Mouse (Mus musculus): ENCODE results near the gene Slc4a1ap. TPM values are rescaled to one million over a fixed set of nuclear protein-coding genes. Genes with fewer than 3 reads are reported as not detected.

Slc4a1ap gene
- 32.3 and 35.5 TPM in 2 replicates for polyA plus RNA-seq (2014; fragmentation: Nextera tagmentation; extraction: Ambion mirVana)

DNA sequence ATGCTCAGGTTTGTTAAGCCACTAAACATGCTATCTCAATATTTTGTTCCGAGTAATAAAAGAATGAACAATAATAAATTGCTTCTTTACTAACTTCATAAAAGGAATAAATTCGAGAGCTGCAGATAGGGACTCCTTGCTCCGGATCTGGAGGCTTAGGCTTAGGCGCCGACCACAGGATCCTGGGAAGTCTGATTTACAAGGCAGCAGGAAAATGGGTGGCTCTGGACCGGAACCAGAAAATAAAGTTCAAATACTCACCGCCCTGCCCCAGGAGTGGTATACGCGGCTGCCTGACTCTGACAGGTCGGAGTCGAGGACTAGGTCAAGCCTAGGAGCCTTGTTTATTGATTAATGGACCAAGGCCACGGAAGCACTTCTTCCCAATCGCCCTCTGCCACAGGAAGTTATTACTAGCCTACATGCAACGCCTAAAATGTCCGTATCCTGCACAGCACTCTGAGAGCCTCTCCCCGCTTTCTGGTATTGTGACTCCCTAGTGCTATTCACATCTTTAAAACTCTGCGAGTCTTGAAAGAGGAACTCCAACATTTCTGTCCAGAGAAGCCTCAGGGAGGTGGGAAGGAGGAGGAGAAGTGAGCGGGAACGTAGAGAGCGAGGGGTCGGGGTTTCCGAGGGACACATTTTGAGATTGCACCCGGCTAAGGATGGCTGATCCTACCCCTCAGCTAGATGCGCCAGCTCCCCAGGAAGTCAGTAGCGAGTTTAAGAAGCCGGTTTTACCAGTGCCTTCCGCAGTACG, at the start of gene Slc4a1ap:
Gene Slc4a1ap (plus strand): TSS at position 642 of the 763 bp plus-strand sequence.
- no peak within 1 kb of the TSS; the same call in 1 of the 2 replicates for H3K27ac ChIP-seq (replicated peaks; ENCODE audit: low read depth, low read length)

DNA sequence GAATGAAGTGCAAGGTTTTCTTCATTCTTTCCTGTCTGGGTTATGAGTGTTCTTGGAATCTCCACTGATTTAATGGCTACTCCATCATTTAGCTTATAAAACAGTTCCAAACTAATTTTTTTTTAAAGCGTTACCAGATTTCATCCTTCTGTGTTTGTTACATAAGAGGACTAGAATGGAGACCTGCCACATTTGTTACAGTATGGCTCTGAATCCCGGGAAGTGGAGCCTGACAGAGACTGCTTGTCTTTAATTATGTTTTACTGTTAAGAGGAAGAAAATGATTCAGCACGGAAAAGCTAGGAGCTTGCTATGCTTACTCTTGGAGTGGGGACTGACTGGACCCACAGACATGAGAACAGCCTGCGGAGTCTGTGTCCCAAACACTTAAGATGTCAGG, 46.3 kb upstream of the Slc4a1ap start:
- DNase-seq (ENCODE audit: low spot score) (no peak), ATAC-seq (ENCODE audit: insufficient number of reproducible peaks, low FRiP score, low TSS enrichment, low read depth) (no peak)
- Histone ChIP-seq H3K27me3 (ENCODE audit: control insufficient read depth, insufficient read depth, low read length) (no peaks in the 10 kb centered on the region), H3K4me1 (ENCODE audit: control insufficient read depth, insufficient read depth, low read length) (no peaks in the 10 kb centered on the region), H3K4me2 (ENCODE audit: low read depth, severe bottlenecking) (no peak overlapping the region), H3K9me3 (ENCODE audit: control insufficient read depth, low read length) (no peaks in the 10 kb centered on the region), H3K4me3 (ENCODE audit: low read depth, low read length) (no peak overlapping the region), H3K27ac (replicated peaks; ENCODE audit: low read depth, low read length) (no peak overlapping the region), H3K36me3 (ENCODE audit: control insufficient read depth, insufficient read depth, low read length) (peaks cover 24% of the 10 kb centered on the region), H3K9ac (ENCODE audit: low read length) (no peak overlapping the region)
- 91% methylated on average over 4 of the region's 4 CpGs for WGBS

More for the DNA sequence above, at the start of gene Slc4a1ap:
- ATAC-seq (ENCODE audit: insufficient number of reproducible peaks, low FRiP score, low TSS enrichment, low read depth), result peak; percentile 72
- H3K4me2 ChIP-seq (ENCODE audit: low read depth, severe bottlenecking), result peak within 1 kb of the TSS; percentile 97
- peaks cover 6% of the 10 kb centered on the region; the same call in 1 of the 2 replicates for H3K4me1 ChIP-seq (ENCODE audit: control insufficient read depth, insufficient read depth, low read length)
- H3K27me3 ChIP-seq (ENCODE audit: control insufficient read depth, insufficient read depth, low read length), result no peaks in the 10 kb centered on the region
- H3K9ac ChIP-seq (ENCODE audit: low read length), result peak within 1 kb of the TSS; percentile 90
- H3K4me3 ChIP-seq (ENCODE audit: low read depth, low read length), result peak within 1 kb of the TSS; percentile 98
- H3K9me3 ChIP-seq (ENCODE audit: control insufficient read depth, low read length), result no peaks in the 10 kb centered on the region
- peak; percentile 85 for DNase-seq (ENCODE audit: low spot score)
- H3K36me3 ChIP-seq (ENCODE audit: control insufficient read depth, insufficient read depth, low read length), result peaks cover 4% of the 10 kb centered on the region; the same call in 1 of the 2 replicates
- under 1% methylated on average over 28 of the region's 28 CpGs for WGBS

DNA sequence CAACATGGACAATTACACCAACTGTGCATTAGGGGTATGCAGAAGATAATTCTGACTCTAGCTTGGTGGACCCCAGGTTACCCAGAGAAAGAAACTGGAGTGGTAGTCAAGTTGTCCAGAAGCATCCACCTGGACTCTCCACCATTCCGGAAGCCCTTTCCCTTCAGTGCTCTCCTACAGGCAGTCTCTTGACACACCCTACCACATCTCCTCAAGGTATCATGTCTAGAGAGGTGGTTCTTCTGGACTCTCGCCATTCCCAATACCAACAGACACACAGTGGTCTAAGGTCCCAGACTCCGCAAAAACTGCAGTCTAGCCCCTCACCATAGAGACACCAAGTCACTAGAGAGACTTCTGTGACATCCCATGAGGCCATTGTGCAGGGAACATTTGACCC, 41.4 kb upstream of the Slc4a1ap start, which contains the start of gene 4930548H24Rik:
Gene 4930548H24Rik (plus strand): TSS at position 301 of the 400 bp plus-strand sequence.
- Histone ChIP-seq H3K4me3 (ENCODE audit: low read depth, low read length) (no peak within 1 kb of the TSS), H3K9me3 (ENCODE audit: control insufficient read depth, low read length) (no peaks in the 10 kb centered on the region), H3K4me1 (ENCODE audit: control insufficient read depth, insufficient read depth, low read length) (no peaks in the 10 kb centered on the region), H3K27ac (replicated peaks; ENCODE audit: low read depth, low read length) (no peak within 1 kb of the TSS), H3K4me2 (ENCODE audit: low read depth, severe bottlenecking) (no peak within 1 kb of the TSS), H3K36me3 (ENCODE audit: control insufficient read depth, insufficient read depth, low read length) (peaks cover 6% of the 10 kb centered on the region; the same call in 1 of the 2 replicates), H3K9ac (ENCODE audit: low read length) (no peak within 1 kb of the TSS), H3K27me3 (ENCODE audit: control insufficient read depth, insufficient read depth, low read length) (no peaks in the 10 kb centered on the region)
- WGBS, result 98% methylated on average over 3 of the region's 3 CpGs
- DNase-seq (ENCODE audit: low spot score) (no peak), ATAC-seq (ENCODE audit: insufficient number of reproducible peaks, low FRiP score, low TSS enrichment, low read depth) (no peak)

DNA sequence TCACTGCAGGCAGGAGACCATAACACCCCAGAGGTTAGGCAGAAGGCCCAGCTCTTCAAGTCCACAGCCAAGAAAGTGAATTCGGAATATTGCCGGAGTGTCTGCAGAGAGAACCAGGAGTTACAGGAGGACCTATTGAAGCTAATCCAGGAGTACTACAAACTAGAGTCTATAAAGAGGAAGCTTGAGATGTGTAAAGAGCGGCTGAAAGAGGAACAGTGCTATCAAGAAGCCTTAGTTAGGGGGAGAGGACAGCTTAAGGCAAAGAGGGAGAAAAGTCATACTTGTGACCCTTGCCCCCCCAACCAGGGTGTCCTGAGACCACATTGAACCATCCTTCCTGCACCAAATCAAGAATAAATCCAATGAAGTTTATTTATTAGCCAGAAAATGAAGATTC, 38.9 kb upstream of the Slc4a1ap start:
- Histone ChIP-seq H3K4me2 (ENCODE audit: low read depth, severe bottlenecking) (no peak overlapping the region), H3K4me3 (ENCODE audit: low read depth, low read length) (no peak overlapping the region), H3K9ac (ENCODE audit: low read length) (no peak overlapping the region), H3K36me3 (ENCODE audit: control insufficient read depth, insufficient read depth, low read length) (no peaks in the 10 kb centered on the region), H3K4me1 (ENCODE audit: control insufficient read depth, insufficient read depth, low read length) (no peaks in the 10 kb centered on the region), H3K27ac (replicated peaks; ENCODE audit: low read depth, low read length) (no peak overlapping the region), H3K9me3 (ENCODE audit: control insufficient read depth, low read length) (no peaks in the 10 kb centered on the region), H3K27me3 (ENCODE audit: control insufficient read depth, insufficient read depth, low read length) (no peaks in the 10 kb centered on the region)
- ATAC-seq (ENCODE audit: insufficient number of reproducible peaks, low FRiP score, low TSS enrichment, low read depth) (no peak), DNase-seq (ENCODE audit: low spot score) (no peak)
- 100% methylated on average over 3 of the region's 3 CpGs for WGBS

DNA sequence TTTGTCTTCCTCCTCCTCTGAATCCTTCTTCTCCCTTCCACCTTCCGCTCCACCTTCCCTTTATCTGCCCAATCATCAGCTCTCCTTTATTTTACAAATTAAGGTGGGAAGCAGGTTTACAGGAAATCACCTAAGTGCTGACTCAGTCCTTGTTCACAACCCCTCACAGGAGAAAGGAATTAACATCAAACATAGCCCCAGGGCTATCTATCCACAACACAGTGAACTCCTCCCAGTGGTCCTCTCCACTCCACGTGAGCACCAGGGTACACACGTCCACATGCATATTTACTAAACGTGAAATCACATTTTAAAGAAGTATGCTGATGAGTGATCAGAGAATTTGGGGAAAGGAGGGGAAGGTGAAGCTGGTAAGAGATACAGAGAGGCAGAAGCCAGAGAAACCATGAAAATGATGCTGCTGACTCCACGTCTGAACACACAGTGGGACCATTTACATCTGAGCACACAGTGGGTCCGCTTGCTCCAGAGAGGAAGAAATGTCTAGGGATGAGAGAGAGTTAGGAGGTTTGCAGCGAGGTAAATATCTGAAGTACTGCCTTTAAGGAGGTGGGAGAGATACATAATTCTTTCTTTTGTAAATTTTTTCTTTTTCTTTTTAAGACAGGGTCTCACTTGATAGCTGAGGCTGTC, 37.6 kb upstream of the Slc4a1ap start:
- 71% methylated on average over 7 of the region's 7 CpGs for WGBS
- Histone ChIP-seq H3K4me3 (ENCODE audit: low read depth, low read length) (no peak overlapping the region), H3K4me2 (ENCODE audit: low read depth, severe bottlenecking) (no peak overlapping the region), H3K9ac (ENCODE audit: low read length) (no peak overlapping the region), H3K36me3 (ENCODE audit: control insufficient read depth, insufficient read depth, low read length) (no peaks in the 10 kb centered on the region), H3K4me1 (ENCODE audit: control insufficient read depth, insufficient read depth, low read length) (no peaks in the 10 kb centered on the region), H3K27ac (replicated peaks; ENCODE audit: low read depth, low read length) (no peak overlapping the region), H3K27me3 (ENCODE audit: control insufficient read depth, insufficient read depth, low read length) (no peaks in the 10 kb centered on the region), H3K9me3 (ENCODE audit: control insufficient read depth, low read length) (no peaks in the 10 kb centered on the region)
- DNase-seq (ENCODE audit: low spot score), result no peak
- no peak for ATAC-seq (ENCODE audit: insufficient number of reproducible peaks, low FRiP score, low TSS enrichment, low read depth)

DNA sequence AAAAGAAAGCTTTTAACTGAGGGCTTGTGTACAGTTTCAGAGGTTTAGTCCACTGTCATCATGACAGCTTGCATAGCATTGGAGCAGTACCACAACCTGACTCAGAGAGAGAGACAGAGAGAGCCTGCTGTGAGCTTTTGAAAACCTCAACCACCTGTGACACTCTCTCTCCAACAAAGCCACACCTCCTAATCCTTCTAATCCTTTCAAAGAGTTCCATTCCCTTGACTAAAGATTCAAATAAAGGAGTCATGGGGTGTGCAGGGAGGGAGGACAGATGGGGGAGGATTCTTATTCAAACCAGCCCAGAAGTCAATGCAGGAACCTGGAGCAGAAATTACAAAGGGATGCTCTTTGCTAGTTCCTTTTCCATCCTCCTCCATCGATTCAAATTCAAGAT, 34.8 kb upstream of the Slc4a1ap start:
- WGBS, result 61% methylated on average over 1 of the region's 1 CpGs
- Histone ChIP-seq H3K36me3 (ENCODE audit: control insufficient read depth, insufficient read depth, low read length) (peaks cover 4% of the 10 kb centered on the region; the same call in 1 of the 2 replicates), H3K4me2 (ENCODE audit: low read depth, severe bottlenecking) (no peak overlapping the region), H3K4me1 (ENCODE audit: control insufficient read depth, insufficient read depth, low read length) (no peaks in the 10 kb centered on the region), H3K9me3 (ENCODE audit: control insufficient read depth, low read length) (no peaks in the 10 kb centered on the region), H3K27ac (replicated peaks; ENCODE audit: low read depth, low read length) (no peak overlapping the region), H3K4me3 (ENCODE audit: low read depth, low read length) (no peak overlapping the region), H3K27me3 (ENCODE audit: control insufficient read depth, insufficient read depth, low read length) (no peaks in the 10 kb centered on the region), H3K9ac (ENCODE audit: low read length) (no peak overlapping the region)
- no peak for ATAC-seq (ENCODE audit: insufficient number of reproducible peaks, low FRiP score, low TSS enrichment, low read depth)
- DNase-seq (ENCODE audit: low spot score), result no peak

DNA sequence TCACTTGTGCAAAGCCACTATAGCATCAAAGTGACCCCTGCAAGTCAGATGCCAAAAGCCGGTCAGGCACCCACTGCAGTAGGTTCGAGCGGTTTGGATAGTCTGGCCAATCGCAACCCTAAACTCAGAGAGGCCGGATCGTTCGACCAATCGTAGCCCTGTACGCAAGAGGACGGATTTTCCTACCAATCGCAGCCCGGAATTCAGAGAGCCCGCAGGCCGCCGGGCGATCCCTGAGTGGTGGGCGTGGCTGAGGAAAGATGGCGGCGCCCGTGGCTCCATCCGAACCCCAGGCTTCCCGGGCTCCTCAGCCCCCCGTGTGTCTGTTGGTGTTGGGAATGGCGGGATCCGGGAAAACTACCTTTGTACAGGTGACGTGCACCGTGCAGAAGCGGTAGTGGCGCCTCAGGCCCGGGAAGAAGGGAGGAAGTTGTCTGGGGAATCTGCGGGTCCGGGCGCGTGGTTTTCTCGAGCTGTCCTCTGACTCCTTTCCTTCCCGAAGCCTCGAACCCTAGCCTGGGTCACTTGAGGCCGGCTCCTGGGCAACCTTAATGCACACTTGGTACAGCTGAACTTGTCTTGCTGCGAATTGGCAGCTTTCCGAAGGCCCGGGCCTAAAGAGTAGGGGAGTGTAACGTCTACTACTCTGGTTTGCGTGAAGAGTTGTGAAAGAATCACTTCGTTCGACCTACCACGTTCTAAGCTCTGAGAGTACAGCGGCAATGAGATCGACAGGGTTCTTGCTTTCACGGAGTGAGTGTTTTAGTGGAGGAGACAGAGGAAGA, 32.1 kb upstream of the Slc4a1ap start, which contains the start of gene Gpn1:
Gene Gpn1 (plus strand): TSS at position 229 of the 785 bp plus-strand sequence.
- WGBS, result under 1% methylated on average over 49 of the region's 49 CpGs
- DNase-seq (ENCODE audit: low spot score) (peak; percentile 90), ATAC-seq (ENCODE audit: insufficient number of reproducible peaks, low FRiP score, low TSS enrichment, low read depth) (peak; percentile 99)
- Histone ChIP-seq H3K27me3 (ENCODE audit: control insufficient read depth, insufficient read depth, low read length) (no peaks in the 10 kb centered on the region), H3K27ac (replicated peaks; ENCODE audit: low read depth, low read length) (no peak within 1 kb of the TSS), H3K9me3 (ENCODE audit: control insufficient read depth, low read length) (no peaks in the 10 kb centered on the region), H3K4me1 (ENCODE audit: control insufficient read depth, insufficient read depth, low read length) (no peaks in the 10 kb centered on the region), H3K4me2 (ENCODE audit: low read depth, severe bottlenecking) (peak within 1 kb of the TSS; percentile 78), H3K36me3 (ENCODE audit: control insufficient read depth, insufficient read depth, low read length) (peaks cover 10% of the 10 kb centered on the region), H3K4me3 (ENCODE audit: low read depth, low read length) (peak within 1 kb of the TSS; percentile 51), H3K9ac (ENCODE audit: low read length) (peak within 1 kb of the TSS; percentile 70)

DNA sequence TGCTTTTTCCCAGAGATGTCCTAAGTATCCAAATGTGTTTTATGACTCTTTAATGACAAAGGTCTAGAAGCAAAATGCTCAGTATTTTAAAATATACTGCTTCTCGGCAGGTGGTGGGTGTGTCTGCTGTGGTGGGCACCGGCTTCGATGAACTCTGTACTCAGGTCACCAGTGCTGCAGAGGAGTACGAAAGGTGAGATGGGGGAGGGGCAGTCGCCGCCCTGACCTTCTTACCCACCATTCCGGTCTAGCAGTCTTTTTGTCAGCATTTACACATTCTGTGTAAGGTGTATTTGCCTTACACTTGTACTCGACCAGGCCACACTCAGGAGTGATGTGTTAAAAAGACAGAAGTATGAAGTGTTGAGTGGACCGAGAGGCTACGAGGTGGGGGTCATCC, 22.0 kb upstream of the Slc4a1ap start:
- WGBS, result 89% methylated on average over 10 of the region's 10 CpGs
- no peaks in the 10 kb centered on the region for H3K4me1 ChIP-seq (ENCODE audit: control insufficient read depth, insufficient read depth, low read length)
- H3K27me3 ChIP-seq (ENCODE audit: control insufficient read depth, insufficient read depth, low read length), result no peaks in the 10 kb centered on the region
- H3K9ac ChIP-seq (ENCODE audit: low read length), result no peak overlapping the region
- DNase-seq (ENCODE audit: low spot score) (no peak), ATAC-seq (ENCODE audit: insufficient number of reproducible peaks, low FRiP score, low TSS enrichment, low read depth) (no peak)
- no peak overlapping the region for H3K27ac ChIP-seq (replicated peaks; ENCODE audit: low read depth, low read length)
- H3K4me3 ChIP-seq (ENCODE audit: low read depth, low read length), result no peak overlapping the region
- no peak overlapping the region for H3K4me2 ChIP-seq (ENCODE audit: low read depth, severe bottlenecking)
- no peaks in the 10 kb centered on the region for H3K9me3 ChIP-seq (ENCODE audit: control insufficient read depth, low read length)
- H3K36me3 ChIP-seq (ENCODE audit: control insufficient read depth, insufficient read depth, low read length), result peaks cover 22% of the 10 kb centered on the region; the same call in 1 of the 2 replicates

Measured in limb, embryonic 11.5 days (tissue).